Mouse (Mus musculus): Measurements from ENCODE around the gene Bdh2.

The Bdh2 gene

GRCm38 (mm10) chr3:135304060-135304459 lies 23.0 kb downstream of the Bdh2 start:
- 73% methylated on average over 6 of the region's 6 CpGs for WGBS

- 61% methylated on average over 9 of the region's 9 CpGs for WGBS
These were observed 23.5 kb downstream of the Bdh2 start for GRCm38 (mm10) chr3:135304566-135304965.

DNA sequence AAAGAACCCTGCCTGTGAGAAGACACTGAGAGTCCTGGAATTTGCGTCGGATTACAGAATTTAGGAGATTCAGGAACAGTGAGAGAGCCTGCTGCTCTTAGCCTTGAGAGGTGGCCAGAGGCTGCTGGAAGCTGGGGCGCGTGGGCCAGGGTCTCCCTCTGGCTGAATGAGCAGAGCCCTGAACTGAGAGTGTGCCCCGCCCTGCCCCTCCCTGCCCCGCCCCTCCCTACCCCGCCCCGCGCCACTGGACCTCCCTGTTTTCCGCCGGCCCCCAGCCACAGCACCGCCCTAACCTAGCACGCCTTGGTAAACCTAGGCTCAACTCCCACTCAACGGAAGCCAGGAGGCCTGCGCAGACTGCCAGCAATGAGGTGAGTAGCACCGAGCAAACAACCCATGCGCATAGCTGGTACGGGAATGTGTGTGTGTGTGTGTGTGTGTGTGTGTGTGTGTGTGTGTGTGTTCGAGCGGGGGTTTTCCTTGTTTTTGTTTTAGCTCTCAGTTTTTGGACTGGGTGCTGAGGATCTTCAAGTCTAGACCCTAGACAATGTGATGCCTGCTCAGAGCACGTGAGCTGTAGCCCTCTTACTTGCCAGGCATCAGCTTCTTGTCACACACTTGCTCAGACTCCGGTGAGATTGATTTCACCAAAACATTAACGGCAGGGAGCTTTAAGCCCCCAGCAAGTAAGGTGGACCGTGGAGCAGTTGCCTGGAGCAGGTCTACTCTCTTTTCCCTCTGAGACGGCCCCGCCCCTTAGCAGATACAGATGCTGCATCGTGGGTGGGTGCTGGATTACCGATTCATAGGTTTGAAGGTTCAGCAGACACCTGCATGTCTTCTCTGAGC lies 26.6 kb downstream of the Bdh2 start, which contains the start of gene Slc9b2:
Gene Slc9b2, plus strand, starts transcription at position 290 of the 849 bp plus-strand sequence.
- 9% methylated on average over 28 of the region's 28 CpGs for WGBS

GRCm38 (mm10) chr3:135312916-135313491 lies 32.0 kb downstream of the Bdh2 start:
- 22% methylated on average over 2 of the region's 2 CpGs for WGBS

GRCm38 (mm10) chr3:135313727-135314126 lies 32.7 kb downstream of the Bdh2 start:
- WGBS, result 63% methylated on average over 2 of the region's 2 CpGs

GRCm38 (mm10) chr3:135314811-135315210 lies 33.8 kb downstream of the Bdh2 start:
- 68% methylated on average over 2 of the region's 2 CpGs for WGBS

- 96% methylated on average over 9 of the region's 9 CpGs for WGBS
These were observed 34.9 kb downstream of the Bdh2 start for GRCm38 (mm10) chr3:135315720-135316425.

GRCm38 (mm10) chr3:135318331-135318730 lies 37.3 kb downstream of the Bdh2 start:
- 92% methylated on average over 11 of the region's 11 CpGs for WGBS

GRCm38 (mm10) chr3:135324354-135324753 lies 43.3 kb downstream of the Bdh2 start:
- 25% methylated on average over 6 of the region's 6 CpGs for WGBS

DNA sequence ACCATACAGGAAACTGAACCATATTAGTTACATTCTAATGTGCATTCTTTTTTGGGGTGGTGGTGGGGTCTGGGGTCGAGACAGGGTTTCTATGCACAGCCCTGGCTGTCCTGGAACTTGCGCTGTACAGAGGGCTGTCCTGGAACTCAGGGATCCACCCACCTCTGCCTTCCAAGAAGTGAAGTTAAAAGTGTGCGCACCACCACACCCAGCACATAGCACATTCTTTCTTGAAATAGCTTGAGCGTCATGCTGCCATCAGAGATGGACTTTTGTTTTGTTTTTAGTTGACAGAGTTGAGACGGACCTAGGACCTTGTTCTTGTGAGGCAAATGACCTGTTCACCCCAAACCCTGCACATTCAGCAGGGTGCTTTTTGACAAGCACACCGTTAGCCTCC lies 46.2 kb downstream of the Bdh2 start:
- WGBS, result 75% methylated on average over 6 of the region's 6 CpGs

- WGBS, result 61% methylated on average over 2 of the region's 2 CpGs
These were observed 46.6 kb downstream of the Bdh2 start for GRCm38 (mm10) chr3:135327601-135328000.

GRCm38 (mm10) chr3:135328560-135328959 lies 47.5 kb downstream of the Bdh2 start:
- 60% methylated on average over 3 of the region's 3 CpGs for WGBS

DNA sequence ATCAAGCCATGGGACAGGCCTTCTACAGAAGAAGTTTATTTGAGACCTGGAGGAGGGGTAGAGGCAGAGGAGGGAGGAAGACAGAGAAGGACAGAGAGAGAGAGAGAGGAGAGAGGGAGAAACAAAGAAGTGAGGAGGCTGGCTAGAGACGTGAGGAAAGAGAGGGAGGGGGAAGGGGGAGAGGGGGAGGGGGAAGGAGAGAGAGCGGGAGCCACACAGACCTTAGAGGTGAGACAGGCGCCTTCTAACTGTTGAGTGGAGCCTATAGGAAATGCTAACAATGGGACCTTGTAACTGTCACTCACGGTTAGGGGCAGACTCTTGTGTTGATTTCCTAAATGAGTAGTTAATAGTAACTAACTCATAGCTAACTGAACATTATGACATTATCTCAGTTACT lies 52.7 kb downstream of the Bdh2 start:
- 70% methylated on average over 4 of the region's 4 CpGs for WGBS

DNA sequence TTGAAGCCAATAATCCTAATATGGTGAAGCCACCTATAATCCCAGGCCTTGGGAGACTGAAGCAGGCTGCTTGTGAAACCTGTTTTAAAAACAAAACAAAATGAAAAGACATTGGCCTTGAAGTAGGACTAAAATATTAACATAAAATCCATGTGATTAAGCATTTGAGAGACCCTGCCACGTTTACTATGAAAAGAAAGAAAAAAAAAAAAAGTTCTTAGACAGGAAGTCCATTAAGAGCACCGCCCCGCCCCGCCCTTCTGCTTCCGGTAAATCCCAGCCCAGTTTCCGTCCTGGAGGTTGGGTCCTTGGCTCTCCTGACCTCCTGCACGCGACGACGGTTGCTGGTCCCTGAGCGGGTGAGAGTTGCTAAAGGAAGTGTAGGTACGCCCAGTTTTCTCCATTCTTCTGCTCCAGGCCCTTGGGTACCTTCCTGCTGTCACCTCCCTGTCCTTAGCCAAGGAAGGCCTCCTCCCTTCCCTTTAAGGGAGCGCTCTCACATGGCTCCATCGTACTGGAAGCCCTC lies 66.8 kb downstream of the Bdh2 start, which contains the start of gene Slc9b1:
Gene Slc9b1, plus strand, starts transcription at position 291 of the 526 bp plus-strand sequence.
- 81% methylated on average over 14 of the region's 14 CpGs for WGBS

GRCm38 (mm10) chr3:135351857-135352256 lies 70.8 kb downstream of the Bdh2 start:
- WGBS, result 98% methylated on average over 3 of the region's 3 CpGs
